Mouse (Mus musculus) Muller cell, postnatal 12 days (primary cell): ENCODE results near the gene Nfya.
"Not testable (repeated sequence)": the region's sequence is repeated elsewhere in the genome, so short reads cannot be mapped to it uniquely, and the experiment has no call there.

Source experiments
- DNase-seq: peaks from one replicate; pipeline ENCODE4 v3.0.0-alpha.2; 2015; ENCODE audit errors: inconsistent ontology term

Nfya gene

DNA sequence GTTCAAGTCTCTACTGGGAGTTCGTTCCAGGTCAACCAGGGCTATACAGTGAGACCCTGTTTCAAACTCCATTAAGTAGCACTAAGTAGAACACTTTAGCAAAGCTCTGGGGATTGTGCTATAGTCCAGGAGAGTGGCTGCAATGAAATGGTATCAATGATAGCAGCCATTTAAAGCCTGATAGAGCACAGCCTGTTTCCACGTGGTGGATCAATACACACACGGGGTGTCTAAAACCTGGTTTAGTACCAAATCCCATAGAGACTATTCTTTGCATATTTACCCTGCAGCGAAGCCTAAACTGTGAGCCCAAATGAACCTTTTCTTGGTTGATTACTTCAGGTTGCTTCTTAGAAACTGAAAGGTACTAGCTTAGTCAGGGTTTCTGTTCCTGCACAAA lies 8.0 kb downstream of the Nfya start:
- no peak for DNase-seq

DNA sequence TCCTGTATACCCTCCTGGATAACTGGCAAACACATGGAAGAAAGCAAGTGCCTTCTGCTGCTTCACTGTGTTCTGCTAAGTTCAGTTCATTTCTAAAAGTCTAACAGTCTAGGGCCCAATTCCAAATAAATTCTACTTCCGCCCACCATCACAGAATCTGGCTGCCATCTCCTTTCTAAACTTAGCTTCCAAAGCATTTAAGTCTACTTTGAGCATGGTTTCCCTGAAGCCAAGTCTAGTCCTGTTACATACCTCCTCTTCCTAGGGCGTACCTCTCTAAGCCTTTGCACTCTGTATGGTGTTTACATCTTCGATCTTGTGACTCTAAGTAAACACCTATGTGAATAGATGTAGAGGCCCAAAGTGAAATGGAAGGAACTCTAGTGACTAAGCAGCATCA lies 17.1 kb downstream of the Nfya start:
- DNase-seq, result no peak

GRCm38 (mm10) chr17:48391446-48391845 lies 18.3 kb downstream of the Nfya start:
- DNase-seq, result no peak

GRCm38 (mm10) chr17:48389442-48389841 lies 20.3 kb downstream of the Nfya start:
- no peak for DNase-seq

GRCm38 (mm10) chr17:48388666-48389065 lies 21.0 kb downstream of the Nfya start:
- no peak for DNase-seq

DNA sequence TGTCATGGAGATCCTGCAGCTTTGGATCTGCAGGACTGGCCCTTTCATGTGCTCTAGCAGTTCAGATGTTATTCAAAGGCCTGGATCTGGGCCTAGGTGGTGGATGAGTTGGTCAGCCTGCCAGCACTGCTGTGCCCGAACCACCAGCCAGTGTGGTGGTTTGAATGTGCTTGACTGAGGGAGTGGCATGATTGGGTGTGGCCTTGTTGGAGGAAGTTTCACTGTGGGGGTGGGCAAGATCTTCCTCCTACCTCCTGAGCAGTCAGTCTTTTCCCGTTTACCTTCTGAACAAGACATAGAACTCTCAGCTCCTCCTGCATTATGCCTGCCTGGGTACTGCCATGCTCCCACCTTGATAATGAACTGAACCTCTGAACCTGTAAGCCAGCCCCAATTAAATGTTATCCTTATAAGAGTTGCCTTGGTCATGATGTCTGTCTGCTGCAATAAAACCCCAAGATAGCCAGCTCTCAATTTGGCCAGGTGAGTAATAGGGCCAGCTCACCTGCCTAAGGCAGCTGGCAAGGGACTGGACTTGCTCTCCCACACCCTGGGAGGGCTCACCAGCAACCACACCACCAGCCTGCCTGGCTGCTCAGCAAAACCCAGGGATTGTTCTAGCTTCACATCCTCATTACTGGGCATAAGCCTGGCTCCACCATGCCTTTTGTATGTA lies 23.8 kb downstream of the Nfya start:
- DNase-seq, result no peak

DNA sequence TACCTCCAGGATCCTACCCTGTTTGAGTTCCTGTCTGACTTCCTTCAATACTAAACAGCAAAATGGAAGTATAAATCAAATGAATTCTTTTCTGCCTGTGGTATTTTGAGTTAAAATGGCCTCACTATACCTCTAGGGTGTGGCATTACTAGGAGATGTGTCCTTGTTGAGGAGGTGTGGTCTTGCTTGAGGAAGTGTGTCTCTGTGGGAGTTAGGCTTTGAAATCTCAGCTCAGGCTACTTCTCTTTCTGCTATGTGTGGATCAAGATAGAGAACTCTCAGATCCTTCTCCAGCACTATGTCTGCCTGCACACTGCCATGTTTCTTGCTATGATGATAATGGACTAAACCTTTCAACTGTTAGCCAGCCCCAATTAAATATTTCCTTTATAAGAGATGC lies 30.7 kb downstream of the Nfya start:
- no peak for DNase-seq

GRCm38 (mm10) chr17:48376102-48376501 lies 33.6 kb downstream of the Nfya start:
- DNase-seq, result no peak

GRCm38 (mm10) chr17:48372987-48373386 lies 36.7 kb downstream of the Nfya start:
- DNase-seq, result no peak

DNA sequence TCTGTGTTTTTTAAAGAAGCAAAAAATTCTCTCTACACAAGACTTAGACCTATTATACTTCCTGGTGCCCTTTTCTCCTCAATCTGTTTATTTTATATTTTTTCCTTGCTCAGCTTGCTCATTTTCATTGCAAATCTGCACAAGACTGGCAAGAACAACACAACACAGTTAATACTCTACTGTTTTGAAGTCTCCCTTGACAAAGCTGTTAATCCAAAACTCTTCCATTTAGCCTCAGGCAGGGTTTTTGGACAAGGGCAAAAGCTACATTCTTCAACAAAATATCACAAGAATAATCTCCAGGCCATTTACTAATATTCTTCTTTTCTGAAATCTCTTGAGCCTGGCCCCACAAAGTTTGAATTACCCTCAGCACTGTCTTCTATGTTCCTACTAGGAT lies 38.1 kb downstream of the Nfya start:
- DNase-seq, result no peak

DNA sequence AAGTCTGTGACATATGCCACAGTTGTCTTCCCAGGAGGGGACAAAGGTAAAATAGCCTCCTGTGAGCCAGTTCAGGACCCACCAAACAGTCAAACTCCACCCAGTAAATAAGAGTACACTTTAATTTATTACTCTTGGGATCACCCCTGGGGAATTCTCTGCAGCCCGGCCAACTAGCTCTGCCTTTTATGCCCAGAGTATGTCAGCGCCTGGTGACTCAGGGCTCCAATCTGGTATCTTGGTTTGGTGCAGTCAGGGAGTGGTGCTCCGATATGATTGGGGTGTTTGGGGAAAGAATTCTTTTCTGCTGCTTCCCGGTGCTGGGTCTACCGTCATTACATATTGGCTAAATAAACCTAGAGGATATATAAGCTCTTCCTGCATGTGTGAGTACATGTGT lies 42.9 kb downstream of the Nfya start:
- no peak for DNase-seq

- no peak for DNase-seq
These were observed 44.1 kb downstream of the Nfya start for GRCm38 (mm10) chr17:48365511-48366155.

GRCm38 (mm10) chr17:48363421-48363965 lies 46.2 kb downstream of the Nfya start:
- no peak for DNase-seq

GRCm38 (mm10) chr17:48362966-48363365 lies 46.7 kb downstream of the Nfya start:
- no peak for DNase-seq

DNA sequence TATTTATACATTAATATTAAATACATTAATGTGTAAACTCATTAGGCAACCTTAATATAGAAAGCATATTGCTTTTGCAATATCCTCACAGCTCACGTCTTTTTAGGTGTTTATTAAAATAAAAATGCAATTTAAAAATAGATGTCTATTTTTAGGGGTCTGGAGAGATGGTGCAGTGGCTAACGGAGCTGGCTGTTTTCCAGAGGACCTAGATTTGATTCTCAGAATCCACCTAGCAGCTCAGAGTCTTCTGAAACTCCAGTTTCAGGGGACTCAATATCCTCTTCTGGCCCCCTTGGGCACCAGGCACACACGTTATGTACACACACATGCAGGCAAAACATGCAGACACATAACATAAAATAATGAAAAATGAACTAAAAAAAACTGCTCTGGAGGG lies 47.4 kb downstream of the Nfya start:
- no peak for DNase-seq

GRCm38 (mm10) chr17:48360462-48360861 lies 49.2 kb downstream of the Nfya start:
- no peak for DNase-seq

DNA sequence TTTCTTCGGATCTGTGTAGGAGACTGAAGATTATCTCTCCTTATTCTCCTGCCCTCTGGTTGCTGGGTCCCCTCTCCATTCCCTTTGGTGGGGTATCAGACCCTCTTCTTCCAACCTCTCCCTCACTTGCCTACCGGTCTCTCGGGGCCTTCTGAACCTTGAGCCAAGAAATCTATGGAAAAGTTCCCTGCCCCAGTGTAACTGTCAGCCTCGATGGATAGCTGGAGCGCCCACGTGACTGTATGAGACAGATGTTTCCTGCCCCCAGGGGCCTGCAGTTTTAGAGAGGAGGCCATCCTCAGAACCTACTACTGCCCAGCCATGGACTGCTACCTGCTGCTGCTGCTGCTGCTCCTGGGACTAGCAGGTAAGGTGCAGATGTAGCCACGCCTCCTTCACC lies 50.1 kb downstream of the Nfya start, which contains the start of gene Treml1:
Gene Treml1, plus strand, starts transcription at position 301 of the 400 bp plus-strand sequence.
- no peak for DNase-seq

DNA sequence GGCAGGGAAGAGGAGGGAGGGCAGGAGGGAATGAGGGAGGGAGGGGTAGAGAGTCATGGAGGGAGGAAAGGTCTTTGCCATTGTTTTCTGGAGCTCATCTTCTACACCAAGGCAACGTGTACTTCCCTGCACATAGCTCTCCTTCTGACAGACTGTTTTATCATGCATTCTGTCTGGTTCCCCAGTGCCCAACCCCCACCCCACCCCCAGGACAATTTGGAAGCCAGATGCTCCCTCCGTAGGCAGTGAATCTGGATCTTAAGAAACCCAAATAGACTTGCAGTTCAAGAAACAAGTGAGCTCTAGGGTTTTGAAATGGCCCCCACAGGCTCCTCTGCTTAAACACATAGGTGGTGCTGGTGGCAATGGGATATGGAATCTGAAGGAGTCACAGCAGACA lies 51.8 kb downstream of the Nfya start:
- DNase-seq, result no peak

GRCm38 (mm10) chr17:48355822-48356221 lies 53.9 kb downstream of the Nfya start:
- peak; percentile 63 for DNase-seq

DNA sequence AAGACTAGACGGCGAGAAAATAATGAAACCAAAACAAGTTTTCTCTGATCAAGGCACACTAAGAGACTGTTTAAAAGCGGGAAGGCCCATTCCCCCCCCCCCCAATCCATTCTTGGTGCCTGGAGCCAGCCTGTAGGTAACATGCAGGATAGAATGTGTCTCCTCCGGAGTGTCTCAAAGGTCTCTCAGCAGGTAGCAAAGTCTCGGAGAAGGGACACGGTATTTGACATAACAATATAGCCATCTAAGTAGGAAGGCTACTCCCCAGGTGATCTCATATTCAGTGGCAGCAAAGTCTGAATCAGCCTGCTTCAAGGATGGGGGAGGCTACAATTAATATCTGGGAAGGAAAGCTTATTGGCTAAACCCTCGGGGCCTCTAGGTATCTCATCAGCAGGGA lies 56.7 kb downstream of the Nfya start:
- not testable (repeated sequence) for DNase-seq

- no peak for DNase-seq
These were observed 59.0 kb downstream of the Nfya start for GRCm38 (mm10) chr17:48350681-48351193.

GRCm38 (mm10) chr17:48347287-48347686 lies 62.4 kb downstream of the Nfya start:
- no peak for DNase-seq

GRCm38 (mm10) chr17:48346834-48347233 lies 62.9 kb downstream of the Nfya start:
- DNase-seq, result no peak
